Mouse (Mus musculus) frontal cortex, postnatal 36 days (tissue): ENCODE results near the gene Tnfaip3.

Experiments
- DNase-seq, 2 experiments: peaks; one replicate each; pipeline ENCODE4 v3.0.0; 2022; ENCODE audit warnings: low spot score in 2 of 2

Tnfaip3 gene

DNA sequence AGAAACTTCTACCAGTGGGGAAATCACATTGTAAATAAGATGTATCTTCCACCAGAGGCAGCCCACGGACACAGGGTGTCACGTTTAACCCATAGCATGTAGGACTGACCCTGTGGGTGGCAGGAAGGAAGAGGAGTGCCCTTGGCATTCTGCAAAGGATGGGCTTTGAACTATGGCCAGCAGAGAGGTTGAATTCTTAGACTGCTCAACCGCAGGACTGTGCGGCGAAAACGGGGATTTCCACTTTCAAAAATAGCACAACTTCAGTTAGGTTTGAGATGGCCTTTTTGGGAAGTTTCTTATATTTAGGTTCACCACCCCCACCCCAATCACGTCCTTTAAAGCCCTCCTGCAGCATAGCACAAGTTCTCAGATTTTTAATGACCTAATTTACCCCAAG lies 50.6 kb downstream of the Tnfaip3 start:
- DNase-seq, result no peak

DNA sequence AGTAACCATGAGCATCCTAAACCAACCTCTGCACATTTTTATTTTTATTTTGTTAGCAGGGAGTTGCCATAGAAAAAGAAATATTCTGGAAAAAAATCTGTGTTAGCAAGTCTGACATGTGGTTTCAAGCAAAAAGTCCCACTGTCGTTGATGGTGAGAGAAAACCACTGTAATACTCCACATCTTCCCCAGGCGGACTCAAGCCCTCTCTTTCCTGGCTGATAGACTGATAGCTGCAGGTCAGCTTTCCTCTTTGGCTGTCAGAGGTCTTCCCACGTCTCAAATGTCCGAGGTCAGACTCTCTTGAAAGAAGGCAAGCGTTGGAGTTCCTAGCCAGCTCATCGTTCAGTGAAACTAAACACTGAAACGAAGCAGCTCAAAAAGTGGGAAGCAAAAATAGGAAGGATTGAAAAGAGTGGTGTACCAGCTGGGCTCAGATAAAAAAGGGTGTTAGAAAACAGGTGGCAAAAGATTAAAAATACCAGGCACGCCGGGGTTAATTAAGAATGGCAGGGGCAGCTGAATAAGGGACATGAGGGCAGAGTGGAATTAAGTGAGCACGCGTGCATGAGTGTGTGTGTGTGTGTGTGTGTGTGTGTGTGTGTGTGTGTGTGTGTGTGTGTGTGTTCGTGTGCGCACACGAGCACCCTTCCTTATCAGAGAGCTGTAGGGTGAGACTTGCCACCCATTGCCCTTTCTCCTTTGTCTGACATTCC lies 55.5 kb downstream of the Tnfaip3 start:
- DNase-seq, result no peak

DNA sequence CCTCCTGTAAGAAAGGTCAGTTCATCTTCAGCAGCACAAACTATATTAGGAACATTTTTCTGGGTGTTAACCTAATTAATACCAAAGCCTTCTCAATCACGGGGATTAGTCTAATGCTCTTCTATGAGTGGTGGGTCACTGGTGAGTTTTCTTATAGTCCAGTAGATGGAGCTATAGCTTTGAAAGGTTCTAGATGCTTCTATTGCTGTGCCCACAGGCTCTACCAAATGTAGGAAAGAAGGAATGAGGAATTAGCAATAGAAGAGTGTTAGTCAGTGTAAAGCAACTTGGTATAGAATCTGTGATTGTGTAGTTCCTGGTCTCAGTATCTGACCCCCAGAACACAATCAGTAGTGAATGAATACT lies 61.8 kb downstream of the Tnfaip3 start:
- peak; percentile 2 to 9 for DNase-seq

DNA sequence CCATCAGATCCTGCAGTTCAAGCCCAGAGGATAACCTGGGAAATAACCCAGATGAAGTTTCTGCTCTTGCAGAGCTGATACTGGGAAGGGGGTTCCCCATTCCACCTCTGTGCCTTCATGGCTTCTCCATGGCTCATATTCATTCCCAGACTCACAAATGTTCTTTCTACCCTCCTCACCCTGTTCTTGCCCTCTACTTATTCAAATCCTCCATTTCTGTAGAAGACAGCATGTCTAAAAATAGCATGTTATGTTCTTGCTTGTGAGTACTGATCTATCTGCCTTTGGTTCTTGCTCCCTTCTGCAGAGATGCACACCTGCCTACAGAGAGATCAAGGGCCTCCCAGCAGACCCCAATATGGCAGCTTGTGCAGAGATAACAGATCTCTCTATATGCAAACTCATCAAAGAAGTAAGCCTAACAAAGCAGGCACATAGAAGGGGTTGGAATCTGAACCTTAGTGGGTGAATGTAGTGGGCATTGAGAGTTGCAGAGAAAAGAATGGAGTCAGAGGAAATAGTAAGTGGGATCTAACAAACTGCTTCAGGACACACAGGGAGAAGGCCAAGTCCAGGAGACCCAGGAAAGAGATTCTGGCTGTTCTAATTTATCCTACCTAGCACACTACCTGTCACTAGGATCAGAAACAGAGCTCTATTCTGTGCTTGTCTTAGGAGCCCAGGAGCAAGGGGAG lies 62.3 kb downstream of the Tnfaip3 start:
- DNase-seq, result no peak
